Mouse (Mus musculus): ENCODE measurements at regions not wholly inside any gene's neighbourhood (a gene's known extent, or its start where the extent isn't known, plus 50 kb on each side); places are given as distances from the start of the nearest gene placed in this dataset.
"Not testable (repeated sequence)": the region's sequence is repeated elsewhere in the genome, so short reads cannot be mapped to it uniquely, and the experiment has no call there.

DNA sequence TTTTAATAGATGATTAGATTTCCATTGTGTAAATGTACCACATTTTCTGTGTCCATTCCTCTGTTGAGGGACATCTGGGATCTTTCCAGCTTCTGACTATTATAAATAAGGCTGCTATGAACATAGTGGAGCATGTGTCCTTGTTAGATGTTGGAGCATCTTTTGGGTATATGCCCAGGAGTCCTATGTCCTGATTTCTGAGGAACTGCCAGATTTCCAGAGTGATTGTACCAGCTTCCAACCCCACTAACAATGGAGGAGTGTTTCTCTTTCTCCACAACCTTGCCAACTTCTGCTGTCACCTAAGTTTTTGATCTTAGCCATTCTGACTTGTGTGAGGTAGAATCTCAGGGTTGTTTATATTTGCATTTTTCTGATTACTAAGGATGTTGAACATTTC, 1328.3 kb upstream of the Tmeff2 start:
- TF ChIP-seq CTCF (IDR thresholded peaks at IDR 0.05; ENCODE audit: borderline replicate concordance, insufficient read depth, low read depth, low read length); POLR2A (IDR thresholded peaks at IDR 0.05; ENCODE audit: borderline replicate concordance, insufficient read depth, low read length): not testable (repeated sequence)

Measured in cerebellum, adult 2 months (tissue).